Mouse (Mus musculus) v-Abl transformed pro-B cells (cell line): ENCODE data around the gene Gm12355.

Experiments used
- in situ Hi-C, 2 experiments: fragments of 400-800 bp; cut with MboI; formaldehyde crosslinking; loops; one replicate each; pipeline ENCODE4 v1.15.1; 2025; ENCODE audit not compliant: unreplicated experiment in 2 of 2

Gm12355 gene

DNA sequence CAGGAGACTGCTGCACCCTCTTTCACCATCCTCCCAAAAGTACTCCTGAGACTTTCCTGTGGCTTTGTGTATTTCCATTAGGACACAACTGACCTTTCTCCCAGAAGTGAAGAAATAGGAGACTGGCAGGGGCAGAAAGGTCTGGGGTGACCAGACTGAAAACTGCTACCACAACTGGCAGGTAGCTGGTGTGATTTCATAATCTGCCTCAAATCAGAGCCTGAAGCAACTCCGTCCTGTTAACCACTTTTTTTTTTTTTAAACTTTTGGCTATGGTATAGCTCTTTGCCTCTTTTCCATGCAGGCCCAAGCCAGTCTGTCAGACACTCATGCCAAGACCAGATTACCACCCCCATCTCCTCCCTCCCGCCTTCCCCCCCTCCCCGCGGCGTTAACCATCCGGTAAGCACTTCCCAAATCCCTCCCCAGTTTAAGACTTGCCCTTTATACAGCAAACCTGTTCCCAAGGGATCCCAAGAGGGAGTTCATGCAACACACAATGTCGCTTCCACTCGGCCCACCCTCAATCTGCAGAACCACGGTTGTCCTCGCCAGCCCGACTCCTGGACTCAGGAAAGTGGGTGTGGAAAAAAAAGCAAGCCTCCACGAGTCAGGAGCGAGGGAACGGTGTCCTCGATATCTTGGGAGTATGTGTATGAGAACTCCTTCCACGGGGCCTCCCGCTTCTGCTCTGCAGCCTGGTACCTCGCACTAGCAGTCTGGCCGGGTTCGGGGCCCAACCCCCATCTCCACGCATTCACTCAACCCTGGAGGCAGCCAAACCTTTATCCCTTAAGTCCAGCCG lies 39.2 kb downstream of the Gm12355 start:
- in situ Hi-C loops: loop anchor here in 1 of 2 experiments (25.0 kb wide), 1 partner anchor 799 kb away; the partner anchor contains the start of genes 1700001P01Rik, Lasp1 and Rpl23

DNA sequence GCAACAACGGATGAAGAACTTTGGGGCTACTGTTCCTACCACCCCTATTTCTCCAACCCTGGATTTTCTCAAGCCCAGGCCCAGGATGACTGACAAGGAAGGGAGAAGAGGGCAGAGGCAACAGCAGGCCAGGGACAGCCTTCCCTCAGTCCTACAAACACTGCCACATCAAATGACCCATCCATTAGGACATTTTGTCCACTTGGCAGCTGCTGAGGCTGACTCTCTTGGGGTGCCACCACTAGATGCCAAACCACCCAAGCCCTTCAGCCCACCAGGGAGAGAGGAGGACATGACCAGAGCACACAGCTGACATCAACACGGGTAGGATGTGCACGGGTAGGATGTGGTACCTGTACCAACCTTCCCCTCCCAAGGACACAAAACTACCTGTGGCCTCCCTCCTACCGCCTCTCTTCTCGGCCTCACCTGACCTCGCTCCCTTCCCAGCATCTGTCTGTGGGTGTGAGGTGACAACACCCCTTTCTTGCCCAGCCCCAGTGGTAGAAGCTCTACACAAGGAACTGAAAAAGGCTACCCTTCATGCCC lies 40.8 kb downstream of the Gm12355 start:
- in situ Hi-C loops: loop anchor here in 1 of 2 experiments (25.0 kb wide), 1 partner anchor 797 kb away; the partner anchor contains the start of genes 1700001P01Rik, Lasp1 and Rpl23

DNA sequence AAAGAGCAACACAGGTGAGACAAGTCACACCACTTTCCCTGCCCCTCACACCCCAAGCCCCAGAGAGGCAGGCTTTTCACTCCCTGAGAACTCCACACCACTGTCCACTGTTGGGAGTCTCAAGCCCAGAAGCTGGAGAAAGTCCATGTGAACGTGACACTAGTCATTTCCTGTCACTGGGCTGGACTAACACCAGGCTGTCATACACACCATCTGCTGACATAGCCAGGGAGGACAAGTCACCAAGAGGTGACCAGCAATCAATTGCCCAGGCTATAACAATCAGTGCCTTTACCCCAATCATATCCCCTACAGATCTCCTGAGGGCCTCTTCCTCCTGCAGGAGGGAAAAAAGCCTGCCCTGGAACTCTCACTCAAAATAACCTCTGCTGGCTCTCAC lies 41.3 kb downstream of the Gm12355 start:
- in situ Hi-C loops: loop anchor here in 1 of 2 experiments (25.0 kb wide), 1 partner anchor 797 kb away; the partner anchor contains the start of genes 1700001P01Rik, Lasp1 and Rpl23

DNA sequence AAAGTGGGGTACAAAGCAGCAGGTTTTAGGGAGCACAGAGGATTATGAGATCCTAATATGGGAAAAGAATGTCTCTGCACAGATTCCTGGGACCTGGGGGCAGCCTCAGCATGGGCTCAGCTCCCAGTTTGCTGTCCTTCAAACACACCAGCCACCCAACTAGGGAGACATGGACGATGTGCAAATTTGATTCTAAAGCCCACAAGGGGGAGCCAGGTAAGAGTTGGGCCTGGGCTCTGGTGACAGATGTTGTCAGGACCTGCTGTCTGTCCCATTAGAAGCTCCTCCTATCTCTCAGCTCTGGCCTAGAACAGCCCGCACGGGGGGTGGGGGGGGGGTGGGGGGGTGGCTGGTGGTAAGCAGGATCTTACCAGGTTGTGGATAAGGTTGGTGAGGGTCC lies 41.9 kb downstream of the Gm12355 start:
- in situ Hi-C loops: loop anchor here in 1 of 2 experiments (25.0 kb wide), 1 partner anchor 796 kb away; the partner anchor contains the start of genes 1700001P01Rik, Lasp1 and Rpl23

DNA sequence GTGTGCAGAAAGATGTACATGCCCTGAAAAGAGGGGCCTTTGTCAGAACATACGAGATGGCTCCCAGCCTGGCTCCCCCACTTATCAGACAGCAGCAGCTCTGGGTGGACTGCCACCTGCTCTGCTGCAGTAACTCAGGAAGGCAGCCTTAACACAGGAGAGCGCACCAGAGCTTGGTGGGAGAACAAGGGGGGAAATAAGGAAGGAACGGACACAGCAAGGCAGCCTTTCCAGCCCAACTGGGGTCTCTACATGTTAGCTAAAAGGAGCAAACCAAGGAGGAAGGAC lies 42.3 kb downstream of the Gm12355 start:
- in situ Hi-C loops: loop anchor here in 1 of 2 experiments (25.0 kb wide), 1 partner anchor 796 kb away; the partner anchor contains the start of genes 1700001P01Rik, Lasp1 and Rpl23

DNA sequence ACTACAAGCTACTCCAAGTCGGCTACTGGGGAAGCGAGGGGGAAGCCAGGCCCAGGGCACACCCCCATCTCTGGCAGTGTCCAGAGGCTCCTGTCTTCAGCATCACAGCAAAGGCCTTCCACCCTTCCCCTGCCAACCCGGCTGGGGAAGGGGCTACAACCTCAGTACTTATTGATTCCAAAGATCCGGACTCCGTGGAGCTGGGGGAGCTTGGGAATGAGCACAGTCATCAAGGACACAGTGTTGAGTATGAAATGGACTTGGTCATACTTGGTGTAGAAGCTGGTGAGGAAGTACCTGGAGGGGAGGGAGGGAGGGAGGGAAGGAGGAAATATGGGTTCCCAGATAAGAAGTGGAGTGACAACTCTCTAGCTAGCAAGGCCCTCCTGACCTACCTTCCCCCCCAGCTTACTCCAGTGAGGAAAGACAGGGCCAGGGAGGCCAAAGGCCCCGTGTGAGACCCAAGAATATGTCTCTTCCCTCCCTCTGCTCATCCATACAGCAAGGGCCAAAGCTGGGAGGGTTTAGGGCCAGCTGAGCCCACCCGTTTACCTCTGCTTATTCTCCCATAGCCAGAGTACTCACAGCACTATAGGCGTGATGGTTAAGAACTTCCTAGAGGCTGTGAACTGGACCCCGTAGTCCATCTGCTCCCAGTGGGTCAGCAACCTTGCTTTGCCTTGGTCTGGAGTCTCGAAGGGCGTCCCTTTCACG lies 42.8 kb downstream of the Gm12355 start:
- in situ Hi-C loops: loop anchor here in 1 of 2 experiments (25.0 kb wide), 1 partner anchor 795 kb away; the partner anchor contains the start of genes 1700001P01Rik, Lasp1 and Rpl23

DNA sequence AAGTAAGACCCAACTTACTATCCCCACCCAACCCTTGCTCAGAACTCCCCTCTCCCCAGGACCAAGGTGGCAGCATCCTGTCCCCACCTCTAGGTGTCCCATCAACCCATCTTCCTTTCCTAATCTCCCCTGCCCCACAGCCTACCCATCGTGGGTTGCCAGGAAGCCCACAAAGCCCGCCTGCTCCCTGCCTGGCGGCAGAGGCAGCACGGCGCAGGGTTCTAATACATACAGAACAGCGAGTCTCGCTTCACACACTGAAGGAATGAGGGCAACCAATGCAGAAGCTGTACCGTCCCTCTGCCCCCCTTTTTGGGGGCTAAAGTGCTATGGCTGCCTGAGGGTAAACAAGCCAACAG lies 43.5 kb downstream of the Gm12355 start:
- in situ Hi-C loops: loop anchor here in 1 of 2 experiments (25.0 kb wide), 1 partner anchor 795 kb away; the partner anchor contains the start of genes 1700001P01Rik, Lasp1 and Rpl23

DNA sequence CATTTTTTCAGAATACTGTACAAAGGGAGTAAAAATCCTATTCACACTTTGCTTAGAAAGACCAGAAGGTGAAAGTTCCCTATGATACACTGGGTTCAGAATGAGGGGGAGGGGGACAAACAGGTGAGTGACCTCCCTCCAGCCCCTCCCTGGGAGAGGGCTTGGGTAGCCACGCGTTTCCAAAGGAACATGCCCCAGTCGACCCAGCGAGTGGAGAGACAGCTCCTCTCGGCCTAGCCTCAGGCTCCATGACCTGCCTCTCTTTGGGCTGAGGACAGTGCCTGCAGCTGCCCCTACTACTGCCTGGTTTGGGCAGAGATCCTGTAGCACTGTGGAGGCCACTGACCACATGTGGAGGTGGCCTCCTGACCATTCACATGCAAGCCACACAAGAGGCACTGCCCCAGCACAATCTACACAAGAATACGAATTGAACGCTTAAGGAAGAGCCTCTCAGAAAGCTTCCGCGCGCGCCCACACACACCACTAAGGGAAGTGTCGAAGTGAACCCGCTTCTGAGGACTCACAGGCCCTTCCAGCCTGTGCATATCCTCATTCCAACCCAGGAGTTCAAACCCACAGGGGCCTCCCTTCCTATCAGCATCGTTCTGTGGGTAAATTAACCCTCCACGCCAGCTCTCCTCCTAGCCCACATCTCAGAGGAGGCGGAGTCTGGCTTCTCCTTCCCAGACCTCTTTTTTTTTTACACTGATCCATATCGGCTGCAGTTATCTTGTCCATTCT lies 44.0 kb downstream of the Gm12355 start:
- in situ Hi-C loops: loop anchor here in 1 of 2 experiments (25.0 kb wide), 1 partner anchor 794 kb away; the partner anchor contains the start of genes 1700001P01Rik, Lasp1 and Rpl23

DNA sequence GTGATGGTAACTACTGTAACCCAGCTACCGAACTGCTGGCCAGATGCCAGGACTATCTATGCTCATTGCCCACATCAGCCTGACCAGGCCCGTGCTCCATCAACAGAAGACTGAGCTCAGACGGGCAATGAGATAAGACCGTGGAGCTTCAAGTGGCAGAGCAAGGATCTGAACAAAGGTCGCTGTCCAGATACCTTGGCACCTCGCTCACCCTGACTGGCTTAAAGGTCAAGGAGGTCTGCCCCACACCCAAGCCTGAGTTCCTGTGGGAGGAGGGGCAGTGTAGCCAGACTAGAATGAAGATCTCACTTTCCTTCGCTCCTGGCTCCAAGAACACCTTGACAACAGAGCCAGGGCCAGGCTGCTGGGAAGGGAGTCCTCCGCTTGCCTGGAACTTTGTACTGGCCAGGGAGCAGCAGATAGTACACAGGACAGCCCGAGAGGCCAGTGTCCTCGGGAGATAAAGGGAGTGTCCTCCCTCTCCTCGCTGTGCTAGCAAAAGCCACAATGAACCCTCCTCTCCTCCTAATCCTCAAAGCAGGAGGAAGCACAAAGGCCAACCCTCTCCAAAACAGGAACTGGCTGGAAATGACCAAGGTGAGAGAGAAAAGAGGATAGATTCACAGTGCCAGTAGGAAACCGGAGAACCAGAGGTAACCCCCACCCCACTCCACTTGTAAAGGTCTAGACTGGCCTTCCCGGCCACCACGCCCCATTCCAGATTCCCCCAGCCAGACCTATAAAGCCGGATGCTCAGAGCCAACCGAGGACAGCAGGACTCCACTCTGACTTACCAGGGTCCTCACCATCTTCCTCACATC lies 45.0 kb downstream of the Gm12355 start:
- in situ Hi-C loops: loop anchor here in 1 of 2 experiments (25.0 kb wide), 1 partner anchor 793 kb away; the partner anchor contains the start of genes 1700001P01Rik, Lasp1 and Rpl23

DNA sequence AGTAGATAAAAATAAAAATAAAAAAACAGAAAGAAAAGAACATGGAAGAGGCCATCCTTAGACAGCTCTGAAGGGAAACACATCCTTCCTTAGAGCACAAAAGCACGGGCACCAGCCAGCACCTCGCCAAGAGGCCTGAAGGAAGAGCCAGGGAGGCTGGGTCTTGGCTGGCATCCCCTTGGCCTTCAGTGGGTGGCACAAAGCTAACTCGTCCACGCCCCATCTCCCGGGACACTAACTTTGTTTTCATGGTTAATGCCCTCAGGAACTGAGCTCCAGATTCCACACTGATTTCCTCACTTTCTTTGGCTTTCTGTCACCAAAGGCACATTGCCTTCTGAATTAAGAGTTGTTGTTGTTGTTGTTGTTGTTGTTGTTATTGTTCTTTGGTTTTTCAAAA lies 47.7 kb downstream of the Gm12355 start:
- in situ Hi-C loops: loop anchor here in 1 of 2 experiments (25.0 kb wide), 1 partner anchor 790 kb away; the partner anchor contains the start of genes 1700001P01Rik, Lasp1 and Rpl23
